Mouse (Mus musculus) hindbrain, embryonic 15.5 days (tissue): ENCODE data around the gene Rflnb. TPM values are rescaled to one million over a fixed set of nuclear protein-coding genes. Genes with fewer than 3 reads are reported as not detected.

ENCODE experiments used
- ATAC-seq: fragments of 200-750 bp; cut with Nextera tagmentation; 2 replicates; pipeline ENCODE4 v1.8.0; 2017; ENCODE audit warnings: low read depth, moderate number of reproducible peaks, moderate TSS enrichment; ENCODE audit not compliant: low FRiP score
- H3K27ac ChIP-seq: fragments of 300-500 bp; sonication (generic); replicated peaks from 2 replicates; pipeline ENCODE4 v1.5.1; 2015; ENCODE audit warnings: mild to moderate bottlenecking, inconsistent platforms
- H3K27me3 ChIP-seq: fragments of 300-500 bp; sonication (generic); 2 replicates; pipeline ENCODE4 v1.6.1; 2015; ENCODE audit warnings: control low read depth, inconsistent platforms
- H3K36me3 ChIP-seq: fragments of 300-500 bp; sonication (generic); 2 replicates; pipeline ENCODE4 v1.6.1; 2015; ENCODE audit warnings: control low read depth, inconsistent platforms
- H3K4me1 ChIP-seq: fragments of 300-500 bp; sonication (generic); replicated peaks from 2 replicates; pipeline ENCODE4 v1.6.1; 2015; ENCODE audit warnings: control low read depth, inconsistent platforms
- H3K4me2 ChIP-seq: fragments of 300-500 bp; sonication (generic); 2 replicates; pipeline ENCODE4 v1.6.1; 2015; ENCODE audit warnings: moderate library complexity, mild to moderate bottlenecking, inconsistent platforms
- H3K4me3 ChIP-seq: fragments of 300-500 bp; sonication (generic); 2 replicates; pipeline ENCODE4 v1.5.1; 2015; ENCODE audit warnings: mild to moderate bottlenecking, inconsistent platforms
- H3K9ac ChIP-seq: fragments of 300-500 bp; sonication (generic); 2 replicates; pipeline ENCODE4 v1.6.1; 2015; ENCODE audit warnings: inconsistent platforms
- H3K9me3 ChIP-seq: fragments of 300-500 bp; sonication (generic); 2 replicates; pipeline ENCODE4 v1.6.1; 2016; ENCODE audit warnings: control low read depth, inconsistent platforms
- WGBS: fragments of 180-500 bp; shearing (Covaris S2); methylation state at CpG from one replicate; pipeline ENCODE4 v1.1.7; 2015; 5-methylcytosine and 5-hydroxymethylcytosine counted together
- polyA plus RNA-seq: library from polyadenylated mRNA; unstranded; fragments of >200 nt; fragmentation: Nextera tagmentation; extraction: Ambion mirVana; gene quantifications from 2 replicates; pipeline ENCODE4 v1.2.1, GENCODE M21; 2015

The Rflnb gene
- polyA plus RNA-seq, 1 experiment from 2014 or later = 13.4 TPM

GRCm38 (mm10) chr11:76050967-76051512 lies 23.5 kb upstream of the Rflnb start:
- WGBS = 47% methylated on average over 5 of the region's 5 CpGs
- Histone ChIP-seq H3K36me3 (no peaks in the 10 kb centered on the region), H3K9me3 (no peaks in the 10 kb centered on the region), H3K27me3 (no peaks in the 10 kb centered on the region), H3K4me1 (0 out of 2 replicates have a peak, but pooled peaks cover 5% of the 10 kb centered on the region), H3K4me3 (no peak overlapping the region), H3K9ac (no peak overlapping the region), H3K4me2 (no peak overlapping the region), H3K27ac (no peak overlapping the region)
- no peak for ATAC-seq

DNA sequence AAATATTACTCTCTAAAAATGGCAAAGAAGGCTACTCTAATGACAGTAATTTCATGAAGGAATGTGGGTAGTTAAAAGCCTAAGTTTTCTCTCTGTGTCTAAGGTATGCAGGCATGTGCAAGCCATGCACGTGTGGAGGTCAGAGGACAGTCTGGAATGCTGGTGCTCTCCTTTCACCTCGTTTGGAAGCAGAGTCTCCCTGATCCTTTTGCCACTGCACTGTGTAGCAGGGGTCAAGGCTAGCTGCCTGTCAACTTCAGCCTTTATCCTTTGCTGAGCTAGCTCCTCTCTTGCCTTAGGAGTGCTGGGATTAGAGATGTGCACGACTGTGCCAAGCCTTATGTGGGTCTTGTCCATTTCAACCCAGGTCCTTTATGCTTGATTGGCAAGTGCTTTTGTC lies 22.9 kb upstream of the Rflnb start:
- Histone ChIP-seq H3K4me3 (no peak overlapping the region), H3K36me3 (no peaks in the 10 kb centered on the region), H3K4me1 (0 out of 2 replicates have a peak, but pooled peaks cover 5% of the 10 kb centered on the region), H3K4me2 (no peak overlapping the region), H3K9ac (no peak overlapping the region), H3K27me3 (no peaks in the 10 kb centered on the region), H3K27ac (no peak overlapping the region), H3K9me3 (no peaks in the 10 kb centered on the region)
- 35% methylated on average over 3 of the region's 3 CpGs for WGBS
- ATAC-seq = no peak

- no peak overlapping the region for H3K4me2 ChIP-seq
- no peak overlapping the region for H3K9ac ChIP-seq
- no peak for ATAC-seq
- H3K4me3 ChIP-seq = no peak overlapping the region
- H3K27me3 ChIP-seq = no peaks in the 10 kb centered on the region
- H3K4me1 ChIP-seq = peaks cover 12% of the 10 kb centered on the region
- no peak overlapping the region for H3K27ac ChIP-seq
- H3K9me3 ChIP-seq = no peaks in the 10 kb centered on the region
- H3K36me3 ChIP-seq = no peaks in the 10 kb centered on the region
- 82% methylated on average over 6 of the region's 6 CpGs for WGBS
These were observed 17.8 kb upstream of the Rflnb start for GRCm38 (mm10) chr11:76045367-76045766.

DNA sequence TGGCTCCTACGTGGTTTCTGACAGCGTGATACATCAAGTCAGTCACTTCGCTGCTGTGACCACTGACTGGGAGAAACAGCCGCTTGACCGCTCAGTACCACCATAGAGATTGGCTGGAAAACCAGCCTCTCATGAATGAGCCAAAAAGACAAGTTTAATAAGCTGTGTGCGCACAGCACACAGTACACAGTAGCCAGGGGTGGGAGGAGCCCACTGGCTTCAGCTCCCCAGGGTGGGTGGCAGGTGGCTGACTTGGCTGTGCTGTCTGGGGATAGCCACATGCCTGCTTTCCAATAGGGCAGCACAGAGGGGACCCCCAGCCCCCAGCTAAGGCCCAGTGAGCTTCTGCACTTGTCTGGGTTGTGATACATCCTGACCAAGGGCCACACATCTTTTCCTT lies 16.9 kb upstream of the Rflnb start:
- Histone ChIP-seq H3K36me3 (no peaks in the 10 kb centered on the region), H3K9ac (no peak overlapping the region), H3K4me3 (no peak overlapping the region), H3K27me3 (no peaks in the 10 kb centered on the region), H3K27ac (no peak overlapping the region), H3K4me1 (peaks cover 12% of the 10 kb centered on the region), H3K4me2 (no peak overlapping the region), H3K9me3 (no peaks in the 10 kb centered on the region)
- 57% methylated on average over 6 of the region's 6 CpGs for WGBS
- peak; percentile 19; the same call in 1 of the 2 replicates for ATAC-seq

- Histone ChIP-seq H3K9ac (no peak overlapping the region), H3K4me3 (no peak overlapping the region), H3K27ac (no peak overlapping the region; the same call in 1 of the 2 replicates), H3K27me3 (no peaks in the 10 kb centered on the region), H3K4me2 (no peak overlapping the region), H3K9me3 (no peaks in the 10 kb centered on the region), H3K4me1 (peaks cover 12% of the 10 kb centered on the region), H3K36me3 (no peaks in the 10 kb centered on the region)
- 43% methylated on average over 5 of the region's 5 CpGs for WGBS
- ATAC-seq = no peak
These were observed 15.3 kb upstream of the Rflnb start for GRCm38 (mm10) chr11:76042882-76043281.

DNA sequence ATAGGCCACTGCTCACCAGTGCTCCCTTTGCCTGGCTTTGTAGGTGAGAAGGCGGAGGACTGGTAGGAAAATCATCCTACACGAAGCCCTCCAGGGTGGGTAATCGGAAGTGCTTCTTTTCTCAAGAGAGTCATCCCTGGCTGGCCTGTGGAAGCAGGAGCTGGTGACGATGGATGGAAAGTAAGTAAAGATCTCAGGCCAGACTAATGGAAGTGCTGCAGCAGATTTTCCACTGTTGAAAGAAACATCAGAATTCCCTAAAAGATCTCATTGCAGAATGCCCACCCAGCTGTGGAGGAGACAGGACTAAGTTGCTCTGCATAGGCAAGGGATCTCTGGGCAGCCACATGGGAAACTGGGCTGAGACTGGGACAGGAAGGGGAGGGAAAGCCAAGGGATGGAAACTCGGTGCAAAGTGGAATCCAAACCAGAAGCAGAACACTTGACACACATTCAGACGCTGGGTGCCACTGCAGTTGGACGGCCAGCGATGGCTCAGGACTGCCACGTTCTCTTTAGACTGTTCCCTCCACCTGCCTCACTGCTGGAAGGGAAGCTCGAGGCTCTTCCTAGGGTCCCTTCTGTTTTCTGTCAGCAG lies 14.6 kb upstream of the Rflnb start:
- no peak for ATAC-seq
- H3K4me1 ChIP-seq = peaks cover 12% of the 10 kb centered on the region
- WGBS = 63% methylated on average over 10 of the region's 10 CpGs
- H3K9ac ChIP-seq = no peak overlapping the region
- H3K27me3 ChIP-seq = no peaks in the 10 kb centered on the region
- H3K27ac ChIP-seq = no peak overlapping the region
- H3K4me2 ChIP-seq = no peak overlapping the region
- no peaks in the 10 kb centered on the region for H3K36me3 ChIP-seq
- H3K4me3 ChIP-seq = no peak overlapping the region
- no peaks in the 10 kb centered on the region for H3K9me3 ChIP-seq

GRCm38 (mm10) chr11:76040761-76041376 lies 13.3 kb upstream of the Rflnb start:
- Histone ChIP-seq H3K4me1 (peaks cover 12% of the 10 kb centered on the region), H3K27ac (no peak overlapping the region), H3K36me3 (no peaks in the 10 kb centered on the region), H3K9me3 (no peaks in the 10 kb centered on the region), H3K27me3 (no peaks in the 10 kb centered on the region), H3K4me3 (no peak overlapping the region), H3K4me2 (no peak overlapping the region), H3K9ac (no peak overlapping the region)
- ATAC-seq = no peak
- 79% methylated on average over 4 of the region's 4 CpGs for WGBS

DNA sequence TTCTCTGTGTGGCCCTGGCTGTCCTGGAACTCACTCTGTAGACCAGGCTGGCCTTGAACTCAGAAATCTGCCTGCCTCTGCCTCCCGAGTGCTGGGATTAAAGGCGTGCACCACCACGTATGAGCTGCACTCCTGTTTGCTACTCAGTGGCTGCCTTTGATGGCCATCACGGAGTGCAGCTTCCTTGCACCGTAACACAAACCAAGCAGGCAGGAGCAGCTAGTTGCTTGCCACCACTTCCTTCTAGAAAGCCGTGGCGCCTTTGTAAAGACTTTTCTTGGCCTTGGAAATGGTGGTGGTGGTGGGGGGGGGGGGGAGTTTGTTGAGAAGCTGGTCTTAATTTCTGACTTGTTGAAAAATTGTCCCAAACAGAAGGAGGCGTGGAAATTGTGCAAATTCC lies 12.5 kb upstream of the Rflnb start:
- no peaks in the 10 kb centered on the region for H3K36me3 ChIP-seq
- H3K4me1 ChIP-seq = peaks cover 12% of the 10 kb centered on the region
- H3K9me3 ChIP-seq = no peaks in the 10 kb centered on the region
- no peak overlapping the region for H3K9ac ChIP-seq
- H3K27me3 ChIP-seq = no peaks in the 10 kb centered on the region
- no peak overlapping the region for H3K4me2 ChIP-seq
- ATAC-seq = no peak
- no peak overlapping the region for H3K27ac ChIP-seq
- H3K4me3 ChIP-seq = no peak overlapping the region
- 86% methylated on average over 8 of the region's 8 CpGs for WGBS

- no peak overlapping the region for H3K4me3 ChIP-seq
- no peaks in the 10 kb centered on the region for H3K27me3 ChIP-seq
- no peak overlapping the region for H3K4me2 ChIP-seq
- no peak for ATAC-seq
- H3K36me3 ChIP-seq = no peaks in the 10 kb centered on the region
- H3K9ac ChIP-seq = no peak overlapping the region
- H3K27ac ChIP-seq = no peak overlapping the region
- H3K9me3 ChIP-seq = no peaks in the 10 kb centered on the region
- H3K4me1 ChIP-seq = peaks cover 10% of the 10 kb centered on the region
- 85% methylated on average over 3 of the region's 3 CpGs for WGBS
These were observed 11.9 kb upstream of the Rflnb start for GRCm38 (mm10) chr11:76039271-76040053.

GRCm38 (mm10) chr11:76037581-76038294 lies 10.2 kb upstream of the Rflnb start:
- H3K4me2 ChIP-seq = no peak overlapping the region
- no peak for ATAC-seq
- no peak overlapping the region for H3K9ac ChIP-seq
- H3K9me3 ChIP-seq = no peaks in the 10 kb centered on the region
- peaks cover under 1% of the 10 kb centered on the region for H3K4me1 ChIP-seq
- no peaks in the 10 kb centered on the region for H3K36me3 ChIP-seq
- 50% methylated on average over 6 of the region's 6 CpGs for WGBS
- no peaks in the 10 kb centered on the region for H3K27me3 ChIP-seq
- H3K27ac ChIP-seq = no peak overlapping the region
- no peak overlapping the region for H3K4me3 ChIP-seq

DNA sequence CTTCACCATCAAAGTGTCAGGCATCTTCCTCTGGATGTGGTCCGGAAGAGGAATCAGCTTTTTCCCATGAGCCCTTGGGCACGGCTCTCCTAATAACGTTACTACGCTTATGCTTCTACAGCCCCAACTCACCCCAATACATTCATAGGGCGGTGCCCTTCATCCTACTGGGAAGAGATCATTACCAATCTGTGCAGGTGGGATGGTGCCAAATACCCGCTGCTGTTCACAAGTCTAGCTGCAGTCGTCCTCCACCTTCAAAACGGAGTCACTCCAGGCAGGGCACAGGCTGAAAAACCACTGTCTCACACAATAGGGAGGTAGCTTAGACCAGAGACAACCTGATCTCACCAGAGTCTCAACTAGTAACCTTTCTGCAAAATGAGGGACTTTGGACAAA lies 7.6 kb upstream of the Rflnb start:
- Histone ChIP-seq H3K4me2 (no peak overlapping the region), H3K9me3 (no peaks in the 10 kb centered on the region), H3K4me1 (no peaks in the 10 kb centered on the region), H3K9ac (no peak overlapping the region), H3K4me3 (no peak overlapping the region), H3K36me3 (no peaks in the 10 kb centered on the region), H3K27ac (no peak overlapping the region), H3K27me3 (no peaks in the 10 kb centered on the region)
- ATAC-seq = no peak
- WGBS = 79% methylated on average over 8 of the region's 8 CpGs

GRCm38 (mm10) chr11:76033836-76034235 lies 6.3 kb upstream of the Rflnb start:
- no peaks in the 10 kb centered on the region for H3K4me1 ChIP-seq
- H3K4me3 ChIP-seq = no peak overlapping the region
- no peak overlapping the region for H3K4me2 ChIP-seq
- no peak for ATAC-seq
- no peak overlapping the region for H3K27ac ChIP-seq
- 62% methylated on average over 4 of the region's 4 CpGs for WGBS
- no peaks in the 10 kb centered on the region for H3K36me3 ChIP-seq
- no peak overlapping the region for H3K9ac ChIP-seq
- no peaks in the 10 kb centered on the region for H3K9me3 ChIP-seq
- 0 out of 2 replicates have a peak, but pooled peaks cover 3% of the 10 kb centered on the region for H3K27me3 ChIP-seq
